Mouse (Mus musculus) macrophage (primary cell): ENCODE data around the gene Zc3h7a. TPM values are rescaled to one million over a fixed set of nuclear protein-coding genes. Genes with fewer than 3 reads are reported as not detected.
A peak's percentile ranks its signal among the peaks of the same experiment; 100 is the strongest.
"Not testable (repeated sequence)": the region's sequence is repeated elsewhere in the genome, so short reads cannot be mapped to it uniquely, and the experiment has no call there.

Experiments used
- H3K27ac ChIP-seq: fragments of 350-480 bp; formaldehyde crosslinking; 2 replicates; pipeline ENCODE4 v1.9.0; 2021
- H3K36me3 ChIP-seq: fragments of 350-480 bp; formaldehyde crosslinking; 2 replicates; pipeline ENCODE4 v1.9.0; 2021; ENCODE audit errors: inconsistent target
- H3K4me3 ChIP-seq: fragments of 350-480 bp; formaldehyde crosslinking; 2 replicates; pipeline ENCODE4 v1.9.0; 2021; ENCODE audit errors: inconsistent target
- H3K79me2 ChIP-seq: fragments of 350-480 bp; formaldehyde crosslinking; 2 replicates; pipeline ENCODE4 v1.9.0; 2021; ENCODE audit errors: inconsistent target
- WGBS: methylation state at CpG from one replicate; pipeline ENCODE4 v1.1.7; 2026; ENCODE audit warnings: inconsistent platforms; ENCODE audit not compliant: missing documents; 5-methylcytosine and 5-hydroxymethylcytosine counted together
- polyA plus RNA-seq: library from polyadenylated mRNA; stranded (reverse); fragments of 250-400 nt; gene quantifications from 3 replicates; pipeline ENCODE4 v1.2.4, GENCODE M21; 2018; ENCODE audit warnings: inconsistent platforms

Gene Zc3h7a
- polyA plus RNA-seq, 1 experiment from 2014 or later = 115 TPM

GRCm38 (mm10) chr16:11175100-11175488, 1.1 kb downstream of the Zc3h7a start:
- Histone ChIP-seq H3K79me2 (peaks cover 58% of the 10 kb centered on the region), H3K36me3 (no peaks in the 10 kb centered on the region), H3K27ac (peak overlapping the region; percentile 71), H3K4me3 (peak overlapping the region; percentile 83)
- WGBS = 1% methylated on average over 9 of the region's 9 CpGs

GRCm38 (mm10) chr16:11174671-11175081, 1.5 kb downstream of the Zc3h7a start:
- peak overlapping the region; percentile 71 for H3K27ac ChIP-seq
- 3% methylated on average over 10 of the region's 10 CpGs for WGBS
- H3K36me3 ChIP-seq = no peaks in the 10 kb centered on the region
- peaks cover 62% of the 10 kb centered on the region for H3K79me2 ChIP-seq
- H3K4me3 ChIP-seq = peak overlapping the region; percentile 83

GRCm38 (mm10) chr16:11171679-11172078, 4.5 kb downstream of the Zc3h7a start:
- H3K4me3 ChIP-seq = no peak overlapping the region
- WGBS = 97% methylated on average over 6 of the region's 6 CpGs
- H3K79me2 ChIP-seq = peaks cover 92% of the 10 kb centered on the region
- no peak overlapping the region for H3K27ac ChIP-seq
- H3K36me3 ChIP-seq = no peaks in the 10 kb centered on the region

- no peak overlapping the region for H3K27ac ChIP-seq
- 94% methylated on average over 2 of the region's 2 CpGs for WGBS
- peaks cover 100% of the 10 kb centered on the region for H3K79me2 ChIP-seq
- H3K4me3 ChIP-seq = no peak overlapping the region
- peaks cover 16% of the 10 kb centered on the region for H3K36me3 ChIP-seq
Measured at GRCm38 (mm10) chr16:11166431-11166830, 9.8 kb downstream of the Zc3h7a start.

- no peak overlapping the region for H3K27ac ChIP-seq
- no peak overlapping the region for H3K4me3 ChIP-seq
- WGBS = 80% methylated on average over 3 of the region's 3 CpGs
- peaks cover 100% of the 10 kb centered on the region for H3K79me2 ChIP-seq
- H3K36me3 ChIP-seq = peaks cover 31% of the 10 kb centered on the region
Measured at GRCm38 (mm10) chr16:11164695-11165255, 11.4 kb downstream of the Zc3h7a start.

GRCm38 (mm10) chr16:11157721-11158120, 18.5 kb downstream of the Zc3h7a start:
- not testable (repeated sequence) for H3K27ac ChIP-seq

GRCm38 (mm10) chr16:11154500-11154899, 21.7 kb downstream of the Zc3h7a start:
- H3K36me3 ChIP-seq = peaks cover 74% of the 10 kb centered on the region
- H3K79me2 ChIP-seq = peaks cover 13% of the 10 kb centered on the region; the same call in 1 of the 2 replicates
- no peak overlapping the region for H3K4me3 ChIP-seq
- H3K27ac ChIP-seq = no peak overlapping the region

More at GRCm38 (mm10) chr16:11157721-11158120, 18.5 kb downstream of the Zc3h7a start:
- Histone ChIP-seq H3K79me2 (peaks cover 44% of the 10 kb centered on the region), H3K36me3 (peaks cover 83% of the 10 kb centered on the region)
- WGBS = no CpG with 5 or more reads among the region's 3 CpGs
- H3K4me3 ChIP-seq = not testable (repeated sequence)

GRCm38 (mm10) chr16:11143706-11144483, 32.3 kb downstream of the Zc3h7a start:
- H3K36me3 ChIP-seq = peaks cover 69% of the 10 kb centered on the region
- H3K79me2 ChIP-seq, H3K27ac ChIP-seq, H3K4me3 ChIP-seq: not testable (repeated sequence)
- 36% methylated on average over 51 of the region's 56 CpGs for WGBS

GRCm38 (mm10) chr16:11134348-11135344, 41.5 kb downstream of the Zc3h7a start, which contains the start of gene Txndc11:
TSS of gene Txndc11 (minus strand) at chr16:11134650.
- peaks cover 42% of the 10 kb centered on the region for H3K79me2 ChIP-seq
- WGBS = 1% methylated on average over 74 of the region's 80 CpGs
- peaks cover 34% of the 10 kb centered on the region; the same call in 1 of the 2 replicates for H3K36me3 ChIP-seq
- H3K4me3 ChIP-seq = peak within 1 kb of the TSS; percentile 78
- H3K27ac ChIP-seq = peak within 1 kb of the TSS; percentile 83

GRCm38 (mm10) chr16:11133476-11134347, 42.5 kb downstream of the Zc3h7a start:
- H3K36me3 ChIP-seq = peaks cover 26% of the 10 kb centered on the region; the same call in 1 of the 2 replicates
- peak overlapping the region; percentile 42 for H3K27ac ChIP-seq
- under 1% methylated on average over 34 of the region's 34 CpGs for WGBS
- H3K79me2 ChIP-seq = peaks cover 52% of the 10 kb centered on the region
- peak overlapping the region; percentile 78 for H3K4me3 ChIP-seq

GRCm38 (mm10) chr16:11132839-11133238, 43.4 kb downstream of the Zc3h7a start:
- 15% methylated on average over 2 of the region's 2 CpGs for WGBS

GRCm38 (mm10) chr16:11128301-11128700, 47.9 kb downstream of the Zc3h7a start:
- H3K36me3 ChIP-seq = peaks cover 21% of the 10 kb centered on the region; the same call in 1 of the 2 replicates
- WGBS = 88% methylated on average over 10 of the region's 11 CpGs
- H3K27ac ChIP-seq = no peak overlapping the region
- no peak overlapping the region for H3K4me3 ChIP-seq
- peaks cover 90% of the 10 kb centered on the region for H3K79me2 ChIP-seq

More at GRCm38 (mm10) chr16:11132839-11133238, 43.4 kb downstream of the Zc3h7a start:
- Histone ChIP-seq H3K36me3 (peaks cover 26% of the 10 kb centered on the region; the same call in 1 of the 2 replicates), H3K4me3 (peak overlapping the region; percentile 78; the same call in 1 of the 2 replicates), H3K79me2 (peaks cover 60% of the 10 kb centered on the region), H3K27ac (no peak overlapping the region)

- H3K4me3 ChIP-seq = no peak overlapping the region
- H3K27ac ChIP-seq = no peak overlapping the region
- 100% methylated on average over 2 of the region's 2 CpGs for WGBS
- H3K79me2 ChIP-seq = peaks cover 75% of the 10 kb centered on the region
- peaks cover 44% of the 10 kb centered on the region; the same call in 1 of the 2 replicates for H3K36me3 ChIP-seq
Measured at GRCm38 (mm10) chr16:11125371-11125770, 50.8 kb downstream of the Zc3h7a start.
